Mouse (Mus musculus): ENCODE measurements around the gene Pycard.

DNA sequence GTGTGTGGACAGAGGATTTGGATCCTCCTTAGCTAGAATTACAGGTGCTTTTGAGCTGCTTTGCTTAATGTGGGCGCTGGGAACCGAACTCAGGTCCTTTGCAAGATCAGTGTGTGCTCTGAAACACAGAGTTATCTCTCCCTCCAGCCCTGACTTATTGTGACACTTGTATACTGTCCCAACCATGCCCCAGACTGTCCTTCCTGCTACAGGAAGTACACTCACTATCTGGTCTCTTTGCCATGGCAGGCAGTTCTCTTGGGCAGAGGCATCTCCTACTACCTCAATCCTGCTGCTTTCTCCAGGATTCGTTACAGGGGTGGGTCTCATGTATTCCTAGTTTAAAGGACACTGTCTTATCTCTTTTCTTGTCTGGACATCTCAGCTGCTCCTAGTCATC, 24.6 kb upstream of the Pycard start:
- TF ChIP-seq CTCF (IDR thresholded peaks at IDR 0.05; ENCODE audit: borderline replicate concordance, insufficient read depth, low read length) (no peak), POLR2A (IDR thresholded peaks at IDR 0.05; ENCODE audit: low read depth, low read length) (no peak)
